Mouse (Mus musculus) ES-E14 (cell line): ENCODE results near the gene Rundc3a.

Experiments
- CHD2 ChIP-seq: IDR thresholded peaks from 2 replicates; pipeline ENCODE4 v1.6.1; 2014; ENCODE audit warnings: mild to moderate bottlenecking, low read depth, low read length, inconsistent platforms
- HCFC1 ChIP-seq: IDR thresholded peaks from 2 replicates; pipeline ENCODE4 v1.6.1; 2012; ENCODE audit warnings: low read length, inconsistent platforms, borderline replicate concordance; ENCODE audit not compliant: insufficient read depth
- MAFK ChIP-seq: IDR thresholded peaks from 2 replicates; pipeline ENCODE4 v1.6.1; 2014; ENCODE audit warnings: mild to moderate bottlenecking, low read depth, low read length, inconsistent platforms; ENCODE audit not compliant: insufficient read depth
- ZC3H11A ChIP-seq: IDR thresholded peaks from 2 replicates; pipeline ENCODE4 v1.6.1; 2012; ENCODE audit warnings: low read depth, mild to moderate bottlenecking, inconsistent platforms, low read length, borderline replicate concordance
- ZNF384 ChIP-seq: IDR thresholded peaks from 2 replicates; pipeline ENCODE4 v1.6.1; 2012; ENCODE audit warnings: low read depth, low read length, inconsistent platforms

GRCm38 (mm10) chr11:102437120-102438061 is 44.2 kb downstream of the Rundc3a start:
- TF ChIP-seq HCFC1 (no peak), MAFK (no peak), ZNF384 (no peak), CHD2 (no peak), ZC3H11A (no peak)
